Mouse (Mus musculus): ENCODE data around the gene Itga9. TPM values are rescaled to one million over a fixed set of nuclear protein-coding genes. Genes with fewer than 3 reads are reported as not detected.

Itga9 gene
- under 1 TPM in 1 of 2 experiments, not detected in 1; 0.01 TPM for polyA plus RNA-seq (2012; fragmentation: generic; extraction: Trizol)

DNA sequence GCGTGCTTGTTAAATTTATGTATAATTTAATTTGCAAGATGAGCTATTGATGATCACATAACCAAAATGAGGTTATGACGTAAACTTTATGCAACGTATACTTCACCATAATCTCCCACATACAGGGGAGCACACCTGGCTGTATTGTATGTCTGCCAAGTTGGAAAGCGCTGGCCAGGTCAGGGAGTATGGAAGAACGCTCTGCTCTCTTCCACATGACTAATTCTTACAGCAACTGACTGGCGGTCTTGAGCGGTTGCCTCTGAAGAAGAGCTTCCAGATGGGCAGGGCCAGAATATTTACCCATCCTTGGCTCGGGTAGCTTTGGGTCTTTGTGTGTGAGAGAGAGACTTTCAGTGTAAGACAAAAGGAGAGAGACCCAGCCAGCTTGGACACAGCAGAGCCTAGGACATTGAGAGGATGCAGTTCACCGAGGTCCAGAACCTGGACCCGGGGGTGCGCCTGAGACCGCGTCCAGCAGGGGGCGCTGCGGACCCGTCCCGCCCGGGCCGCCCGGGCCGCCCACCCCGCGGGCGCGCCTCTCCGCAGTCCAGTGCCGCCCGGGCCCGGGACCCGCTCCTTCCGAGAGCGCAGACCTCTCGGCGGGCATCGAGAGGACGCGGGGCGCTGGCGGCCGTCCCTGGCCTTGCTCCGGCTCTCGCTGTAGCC lies at the start of gene Itga9:
Itga9 (plus strand) TSS at position 543 of the 669 bp plus-strand sequence.

GRCm38 (mm10) chr9:118926111-118926650 lies 319.7 kb downstream of the Itga9 start, which contains the start of gene Ctdspl:
Ctdspl (plus strand) TSS chr9:118926453.

Other genes starting within 250 kb of the Itga9 start
- gene Eomes, start 128.5 kb upstream of the Itga9 start, polyA plus RNA-seq (2012; fragmentation: generic; extraction: Trizol), result not detected
- 1 to 10 TPM in 1 of 2 experiments, under 1 TPM in 1; 0.82 to 9.9 TPM for gene Golga4, start 100.4 kb upstream of the Itga9 start, polyA plus RNA-seq (2012; fragmentation: generic; extraction: Trizol)